Mouse (Mus musculus) kidney, adult 8-10 months (tissue): ENCODE results near the gene Gm29106.
"Not testable (repeated sequence)": the region's sequence is repeated elsewhere in the genome, so short reads cannot be mapped to it uniquely, and the experiment has no call there.

Experiments
- DNase-seq, 2 experiments: peaks; one replicate each; pipeline ENCODE4 v3.0.0; 2022

Gene Gm29106

GRCm38 (mm10) chr1:118176242-118176641 is at the start of gene Gm29106:
Gene Gm29106, plus strand, starts transcription at chr1:118176542.
- not testable (repeated sequence) for DNase-seq

- no peak for DNase-seq
Measured at GRCm38 (mm10) chr1:118228540-118228939, 52.2 kb downstream of the Gm29106 start.

GRCm38 (mm10) chr1:118236032-118236431 is 59.7 kb downstream of the Gm29106 start:
- no peak for DNase-seq
